Mouse (Mus musculus) liver, embryonic 12.5 days (tissue): ENCODE results near the gene Ttl. TPM values are rescaled to one million over a fixed set of nuclear protein-coding genes. Genes with fewer than 3 reads are reported as not detected.

Experiments used
- ATAC-seq: fragments of 200-750 bp; cut with Nextera tagmentation; 2 replicates; pipeline ENCODE4 v1.8.0; 2017; ENCODE audit warnings: moderate number of reproducible peaks, mild to moderate bottlenecking, moderate library complexity
- H3K27ac ChIP-seq: fragments of 300-500 bp; sonication (generic); 2 replicates; pipeline ENCODE4 v1.5.1; 2016; ENCODE audit warnings: mild to moderate bottlenecking
- H3K27me3 ChIP-seq: fragments of 300-500 bp; sonication (generic); replicated peaks from 2 replicates; pipeline ENCODE4 v1.6.1; 2016; ENCODE audit warnings: mild to moderate bottlenecking, moderate library complexity
- H3K36me3 ChIP-seq: fragments of 300-500 bp; sonication (generic); 2 replicates; pipeline ENCODE4 v1.6.1; 2016; ENCODE audit warnings: mild to moderate bottlenecking, moderate library complexity
- H3K4me1 ChIP-seq: fragments of 300-500 bp; sonication (generic); 2 replicates; pipeline ENCODE4 v1.6.1; 2016
- H3K4me2 ChIP-seq: fragments of 300-500 bp; sonication (generic); 2 replicates; pipeline ENCODE4 v1.6.1; 2016; ENCODE audit warnings: mild to moderate bottlenecking, moderate library complexity
- H3K4me3 ChIP-seq: fragments of 300-500 bp; sonication (generic); 2 replicates; pipeline ENCODE4 v1.5.1; 2016; ENCODE audit warnings: mild to moderate bottlenecking, moderate library complexity
- H3K9ac ChIP-seq: fragments of 300-500 bp; sonication (generic); 2 replicates; pipeline ENCODE4 v1.6.1; 2016; ENCODE audit warnings: mild to moderate bottlenecking, moderate library complexity
- H3K9me3 ChIP-seq: fragments of 300-500 bp; sonication (generic); replicated peaks from 2 replicates; pipeline ENCODE4 v1.6.1; 2016; ENCODE audit warnings: mild to moderate bottlenecking, moderate library complexity
- WGBS: fragments of 180-500 bp; shearing (Covaris S2); methylation state at CpG from one replicate; pipeline ENCODE4 v1.1.7; 2016; ENCODE audit not compliant: insufficient replicate concordance; 5-methylcytosine and 5-hydroxymethylcytosine counted together
- polyA plus RNA-seq: library from polyadenylated mRNA; unstranded; fragments of >200 nt; fragmentation: Nextera tagmentation; extraction: Ambion mirVana; gene quantifications from 2 replicates; pipeline ENCODE4 v1.2.1, GENCODE M21; 2016

Ttl gene
- 2.6 and 3.2 TPM in 2 replicates for polyA plus RNA-seq

GRCm38 (mm10) chr2:129065437-129066282, at the start of gene Ttl:
Gene Ttl (plus strand): TSS chr2:129065942.
- Histone ChIP-seq H3K9ac (peak within 1 kb of the TSS; percentile 72), H3K36me3 (no peaks in the 10 kb centered on the region), H3K4me2 (peak within 1 kb of the TSS; percentile 90), H3K4me3 (peak within 1 kb of the TSS; percentile 71), H3K27me3 (peaks cover 44% of the 10 kb centered on the region), H3K9me3 (no peaks in the 10 kb centered on the region), H3K27ac (no peak within 1 kb of the TSS), H3K4me1 (peaks cover 22% of the 10 kb centered on the region)
- WGBS: 3% methylated on average over 62 of the region's 62 CpGs
- peak; percentile 93 for ATAC-seq

- no peaks in the 10 kb centered on the region for H3K9me3 ChIP-seq
- ATAC-seq: no peak
Measured at GRCm38 (mm10) chr2:129020106-129020505, 45.6 kb upstream of the Ttl start.

GRCm38 (mm10) chr2:129024820-129025219, 40.9 kb upstream of the Ttl start:
- Histone ChIP-seq H3K9ac (no peak overlapping the region), H3K4me3 (no peak overlapping the region), H3K4me2 (no peak overlapping the region), H3K9me3 (no peaks in the 10 kb centered on the region), H3K27ac (no peak overlapping the region), H3K36me3 (no peaks in the 10 kb centered on the region), H3K27me3 (no peaks in the 10 kb centered on the region), H3K4me1 (no peaks in the 10 kb centered on the region)
- ATAC-seq: no peak
- 65% methylated on average over 9 of the region's 9 CpGs for WGBS

More at GRCm38 (mm10) chr2:129020106-129020505, 45.6 kb upstream of the Ttl start:
- Histone ChIP-seq H3K4me3 (no peak overlapping the region), H3K27me3 (no peaks in the 10 kb centered on the region), H3K4me2 (no peak overlapping the region), H3K4me1 (no peaks in the 10 kb centered on the region), H3K9ac (no peak overlapping the region), H3K36me3 (no peaks in the 10 kb centered on the region), H3K27ac (no peak overlapping the region)
- WGBS: 71% methylated on average over 2 of the region's 2 CpGs

- H3K9ac ChIP-seq: no peak overlapping the region
Measured at GRCm38 (mm10) chr2:129035381-129035780, 30.4 kb upstream of the Ttl start.

GRCm38 (mm10) chr2:129038426-129038936, 27.3 kb upstream of the Ttl start:
- Histone ChIP-seq H3K4me2 (peak overlapping the region; percentile 63), H3K36me3 (no peaks in the 10 kb centered on the region), H3K9me3 (no peaks in the 10 kb centered on the region), H3K27me3 (peaks cover 65% of the 10 kb centered on the region), H3K27ac (no peak overlapping the region), H3K4me3 (peak overlapping the region; percentile 35), H3K9ac (no peak overlapping the region), H3K4me1 (peaks cover 10% of the 10 kb centered on the region; the same call in 1 of the 2 replicates)
- 37% methylated on average over 15 of the region's 15 CpGs for WGBS
- no peak for ATAC-seq

More at GRCm38 (mm10) chr2:129035381-129035780, 30.4 kb upstream of the Ttl start:
- Histone ChIP-seq H3K36me3 (no peaks in the 10 kb centered on the region), H3K4me2 (no peak overlapping the region), H3K4me1 (peaks cover 10% of the 10 kb centered on the region; the same call in 1 of the 2 replicates), H3K27me3 (peaks cover 47% of the 10 kb centered on the region), H3K9me3 (no peaks in the 10 kb centered on the region), H3K4me3 (no peak overlapping the region), H3K27ac (no peak overlapping the region)
- ATAC-seq: no peak
- whole genome bisulfite sequencing: 69% methylated on average over 5 of the region's 5 CpGs

GRCm38 (mm10) chr2:129038937-129039631, 26.7 kb upstream of the Ttl start:
- Histone ChIP-seq H3K27ac (no peak overlapping the region), H3K4me2 (peak overlapping the region; percentile 63), H3K4me3 (peak overlapping the region; percentile 35), H3K36me3 (no peaks in the 10 kb centered on the region), H3K4me1 (peaks cover 10% of the 10 kb centered on the region; the same call in 1 of the 2 replicates), H3K9ac (no peak overlapping the region), H3K9me3 (no peaks in the 10 kb centered on the region), H3K27me3 (peaks cover 65% of the 10 kb centered on the region)
- no peak for ATAC-seq
- 5% methylated on average over 62 of the region's 62 CpGs for WGBS

- Histone ChIP-seq H3K4me1 (peaks cover 10% of the 10 kb centered on the region; the same call in 1 of the 2 replicates), H3K36me3 (no peaks in the 10 kb centered on the region), H3K9me3 (no peaks in the 10 kb centered on the region), H3K9ac (no peak overlapping the region), H3K4me2 (no peak overlapping the region), H3K27ac (no peak overlapping the region), H3K27me3 (peaks cover 65% of the 10 kb centered on the region), H3K4me3 (no peak overlapping the region)
- WGBS: 9% methylated on average over 6 of the region's 6 CpGs
- no peak for ATAC-seq
Measured at GRCm38 (mm10) chr2:129040567-129040966, 25.2 kb upstream of the Ttl start.

DNA sequence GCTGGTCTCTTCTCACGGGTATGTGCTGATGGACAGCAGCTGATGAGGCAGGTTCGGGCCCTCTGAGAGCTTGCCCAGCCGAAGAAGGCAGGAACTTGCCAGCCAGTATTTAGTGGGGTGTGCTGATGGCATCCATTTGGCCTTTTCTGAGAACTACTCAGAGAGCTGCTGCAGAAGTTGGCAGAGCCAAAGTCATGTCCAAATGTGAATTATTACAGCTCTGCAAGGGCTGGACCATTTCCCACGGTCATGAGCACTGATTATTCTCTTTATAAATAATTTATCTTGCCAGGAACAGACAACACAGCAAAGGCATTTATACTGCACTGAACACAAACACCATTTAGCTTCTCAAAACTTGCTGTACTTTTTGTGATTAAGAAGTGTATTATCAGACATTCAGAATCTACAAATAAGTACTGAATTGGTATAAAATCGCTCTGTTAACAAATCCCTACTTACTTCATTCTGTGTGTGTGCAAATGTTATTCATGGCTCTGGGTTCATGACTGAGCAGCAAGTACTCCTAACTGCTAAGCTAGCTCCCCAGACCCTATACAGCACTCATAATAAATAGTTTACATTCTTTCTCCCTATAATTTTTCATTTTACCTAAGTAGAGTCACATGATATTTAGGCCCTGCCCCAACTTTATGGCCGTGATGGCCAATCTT, 19.4 kb upstream of the Ttl start:
- Histone ChIP-seq H3K27ac (no peak overlapping the region), H3K4me1 (no peaks in the 10 kb centered on the region), H3K9me3 (no peaks in the 10 kb centered on the region), H3K27me3 (peaks cover 20% of the 10 kb centered on the region; the same call in 1 of the 2 replicates), H3K36me3 (no peaks in the 10 kb centered on the region), H3K4me3 (no peak overlapping the region), H3K4me2 (no peak overlapping the region), H3K9ac (no peak overlapping the region)
- 65% methylated on average over 6 of the region's 6 CpGs for WGBS
- ATAC-seq: no peak

GRCm38 (mm10) chr2:129046846-129047196, 18.9 kb upstream of the Ttl start:
- H3K27me3 ChIP-seq: peaks cover 18% of the 10 kb centered on the region; the same call in 1 of the 2 replicates
- H3K4me3 ChIP-seq: no peak overlapping the region
- no peaks in the 10 kb centered on the region for H3K36me3 ChIP-seq
- H3K27ac ChIP-seq: no peak overlapping the region
- H3K4me2 ChIP-seq: no peak overlapping the region
- no peaks in the 10 kb centered on the region for H3K4me1 ChIP-seq
- ATAC-seq: no peak
- 68% methylated on average over 4 of the region's 4 CpGs for WGBS
- H3K9ac ChIP-seq: no peak overlapping the region
- no peaks in the 10 kb centered on the region for H3K9me3 ChIP-seq

DNA sequence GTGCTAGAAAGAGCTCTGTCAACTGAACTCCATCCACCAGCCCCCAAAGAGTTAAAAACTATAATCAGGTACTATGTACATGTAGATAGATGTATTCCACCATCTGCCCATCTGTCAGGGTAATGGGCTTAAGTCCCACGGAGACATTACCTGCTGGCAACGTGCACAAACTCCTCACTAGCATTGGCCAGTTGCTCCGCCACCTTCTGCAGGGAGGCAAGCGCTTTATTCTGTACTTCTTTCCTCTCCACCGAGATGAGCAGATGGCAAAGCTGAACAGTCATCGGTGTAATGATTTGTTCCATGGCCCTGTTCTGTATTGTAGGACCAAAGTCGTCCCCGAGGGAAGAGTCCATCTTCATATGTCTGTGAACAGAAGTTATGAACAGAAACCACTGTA, 17.9 kb upstream of the Ttl start, which contains the start of gene Vinac1:
TSS of gene Vinac1 (minus strand) at position 362 of the 400 bp plus-strand sequence.
- Histone ChIP-seq H3K27ac (no peak within 1 kb of the TSS), H3K4me2 (no peak within 1 kb of the TSS), H3K9ac (no peak within 1 kb of the TSS), H3K36me3 (no peaks in the 10 kb centered on the region), H3K27me3 (peaks cover 10% of the 10 kb centered on the region; the same call in 1 of the 2 replicates), H3K4me3 (no peak within 1 kb of the TSS), H3K4me1 (no peaks in the 10 kb centered on the region), H3K9me3 (no peaks in the 10 kb centered on the region)
- no peak for ATAC-seq
- 63% methylated on average over 8 of the region's 8 CpGs for WGBS

- H3K4me1 ChIP-seq: peaks cover 9% of the 10 kb centered on the region
- peaks cover 13% of the 10 kb centered on the region for H3K27me3 ChIP-seq
- H3K9me3 ChIP-seq: no peaks in the 10 kb centered on the region; the same call in 1 of the 2 replicates
- no peak overlapping the region for H3K4me2 ChIP-seq
- WGBS: 63% methylated on average over 4 of the region's 4 CpGs
- no peak overlapping the region for H3K4me3 ChIP-seq
- no peak overlapping the region for H3K9ac ChIP-seq
- H3K36me3 ChIP-seq: no peaks in the 10 kb centered on the region
- H3K27ac ChIP-seq: no peak overlapping the region
- no peak for ATAC-seq
Measured at GRCm38 (mm10) chr2:129052451-129052983, 13.2 kb upstream of the Ttl start.
